Mouse (Mus musculus): ENCODE measurements at regions not wholly inside any gene's neighbourhood (a gene's known extent, or its start where the extent isn't known, plus 50 kb on each side); places are given as distances from the start of the nearest gene placed in this dataset.

DNA sequence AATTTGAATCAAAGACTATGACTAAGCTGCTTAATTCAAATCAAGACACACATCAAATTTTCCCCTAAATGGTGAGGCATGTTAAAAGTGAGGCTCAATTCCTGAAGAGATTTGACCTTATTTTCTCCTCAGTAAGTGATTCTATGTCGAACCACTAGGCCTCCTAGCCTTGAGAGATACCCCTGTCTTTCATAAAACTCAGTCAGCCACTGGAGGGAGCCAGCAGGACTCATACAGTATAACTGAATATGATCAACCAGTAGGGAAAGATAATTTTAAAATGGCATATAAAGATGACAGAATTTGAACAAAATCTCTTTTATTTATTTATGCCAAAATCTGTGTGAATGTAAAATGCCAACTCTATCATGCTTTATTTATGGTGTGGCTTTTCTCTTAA, 626.5 kb upstream of the Pkn2 start:
- Histone ChIP-seq H3K4me3 (ENCODE audit: low read depth, low read length) (no peak overlapping the region), H3K9ac (ENCODE audit: low read length) (no peak overlapping the region), H3K27me3 (ENCODE audit: control insufficient read depth, insufficient read depth, low read length) (no peaks in the 10 kb centered on the region), H3K4me2 (replicated peaks; ENCODE audit: low read depth) (no peak overlapping the region), H3K4me1 (replicated peaks; ENCODE audit: control insufficient read depth, insufficient read depth) (no peaks in the 10 kb centered on the region), H3K36me3 (ENCODE audit: control insufficient read depth, insufficient read depth, low read length) (no peaks in the 10 kb centered on the region), H3K27ac (replicated peaks) (no peak overlapping the region), H3K9me3 (ENCODE audit: control insufficient read depth, low read length) (no peaks in the 10 kb centered on the region)
- 57% methylated on average over 1 of the region's 1 CpGs for WGBS
- ATAC-seq (ENCODE audit: low FRiP score, low TSS enrichment) (no peak), DNase-seq (ENCODE audit: low spot score) (no peak)
- no peak for TF ChIP-seq EP300 (optimal IDR thresholded peaks at IDR 0.05)
- peak; percentile 74 for TF ChIP-seq CTCF (IDR thresholded peaks at IDR 0.05; ENCODE audit: low read depth)

DNA sequence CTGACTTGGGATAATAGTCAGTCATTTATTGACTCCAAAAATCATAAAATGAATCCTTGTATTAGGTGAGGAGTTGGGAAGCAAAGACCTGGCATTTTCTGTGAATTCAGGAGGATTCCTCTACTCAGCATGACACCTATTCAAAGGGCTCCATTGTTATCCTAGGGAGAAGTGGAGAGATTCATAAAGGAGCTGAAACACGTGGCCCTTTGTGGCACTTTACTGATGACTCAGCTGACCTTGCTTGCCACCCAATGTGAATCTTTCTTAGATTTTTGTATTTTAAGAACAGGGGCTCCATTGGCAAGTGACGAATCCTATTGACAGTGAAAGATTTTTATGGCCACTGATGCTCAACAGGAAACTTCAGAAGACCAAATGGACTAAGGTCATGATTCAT, 619.2 kb upstream of the Pkn2 start:
- TF ChIP-seq CTCF (IDR thresholded peaks at IDR 0.05; ENCODE audit: low read depth) (no peak), EP300 (optimal IDR thresholded peaks at IDR 0.05) (no peak)
- Histone ChIP-seq H3K9ac (ENCODE audit: low read length) (no peak overlapping the region), H3K36me3 (ENCODE audit: control insufficient read depth, insufficient read depth, low read length) (no peaks in the 10 kb centered on the region), H3K9me3 (ENCODE audit: control insufficient read depth, low read length) (no peaks in the 10 kb centered on the region), H3K4me3 (ENCODE audit: low read depth, low read length) (no peak overlapping the region), H3K27me3 (ENCODE audit: control insufficient read depth, insufficient read depth, low read length) (no peaks in the 10 kb centered on the region), H3K4me2 (replicated peaks; ENCODE audit: low read depth) (no peak overlapping the region), H3K27ac (replicated peaks) (no peak overlapping the region), H3K4me1 (replicated peaks; ENCODE audit: control insufficient read depth, insufficient read depth) (no peaks in the 10 kb centered on the region)
- ATAC-seq (ENCODE audit: low FRiP score, low TSS enrichment) = no peak
- WGBS = 55% methylated on average over 2 of the region's 2 CpGs
- no peak for DNase-seq (ENCODE audit: low spot score)

GRCm38 (mm10) chr3:143495389-143495788, 613.6 kb upstream of the Pkn2 start:
- Histone ChIP-seq H3K9ac (ENCODE audit: low read length) (no peak overlapping the region), H3K4me3 (ENCODE audit: low read depth, low read length) (no peak overlapping the region), H3K9me3 (ENCODE audit: control insufficient read depth, low read length) (no peaks in the 10 kb centered on the region), H3K36me3 (ENCODE audit: control insufficient read depth, insufficient read depth, low read length) (no peaks in the 10 kb centered on the region), H3K27ac (replicated peaks) (no peak overlapping the region), H3K4me1 (replicated peaks; ENCODE audit: control insufficient read depth, insufficient read depth) (no peaks in the 10 kb centered on the region), H3K4me2 (replicated peaks; ENCODE audit: low read depth) (no peak overlapping the region), H3K27me3 (ENCODE audit: control insufficient read depth, insufficient read depth, low read length) (no peaks in the 10 kb centered on the region)
- ATAC-seq (ENCODE audit: low FRiP score, low TSS enrichment) (no peak), DNase-seq (ENCODE audit: low spot score) (no peak)
- 92% methylated on average over 4 of the region's 4 CpGs for WGBS
- TF ChIP-seq CTCF (IDR thresholded peaks at IDR 0.05; ENCODE audit: low read depth) = no peak
- no peak for TF ChIP-seq EP300 (optimal IDR thresholded peaks at IDR 0.05)

GRCm38 (mm10) chr3:143477916-143478610, 596.3 kb upstream of the Pkn2 start:
- no peaks in the 10 kb centered on the region for H3K9me3 ChIP-seq (ENCODE audit: control insufficient read depth, low read length)
- 66% methylated on average over 8 of the region's 8 CpGs for WGBS
- no peak for TF ChIP-seq CTCF (IDR thresholded peaks at IDR 0.05; ENCODE audit: low read depth)
- no peak for TF ChIP-seq EP300 (optimal IDR thresholded peaks at IDR 0.05)
- H3K27ac ChIP-seq (replicated peaks) = no peak overlapping the region
- H3K27me3 ChIP-seq (ENCODE audit: control insufficient read depth, insufficient read depth, low read length) = no peaks in the 10 kb centered on the region
- no peaks in the 10 kb centered on the region for H3K36me3 ChIP-seq (ENCODE audit: control insufficient read depth, insufficient read depth, low read length)
- DNase-seq (ENCODE audit: low spot score) (no peak), ATAC-seq (ENCODE audit: low FRiP score, low TSS enrichment) (no peak)
- H3K4me3 ChIP-seq (ENCODE audit: low read depth, low read length) = no peak overlapping the region
- H3K4me2 ChIP-seq (replicated peaks; ENCODE audit: low read depth) = no peak overlapping the region
- H3K9ac ChIP-seq (ENCODE audit: low read length) = no peak overlapping the region
- no peaks in the 10 kb centered on the region for H3K4me1 ChIP-seq (replicated peaks; ENCODE audit: control insufficient read depth, insufficient read depth)

GRCm38 (mm10) chr3:143475461-143475860, 593.7 kb upstream of the Pkn2 start:
- H3K27me3 ChIP-seq (ENCODE audit: control insufficient read depth, insufficient read depth, low read length) = no peaks in the 10 kb centered on the region

GRCm38 (mm10) chr3:143447005-143447709, 565.4 kb upstream of the Pkn2 start:
- no peak overlapping the region for H3K27ac ChIP-seq (replicated peaks)
- 64% methylated on average over 7 of the region's 7 CpGs for WGBS
- ATAC-seq (ENCODE audit: low FRiP score, low TSS enrichment) (no peak), DNase-seq (ENCODE audit: low spot score) (no peak)
- no peaks in the 10 kb centered on the region for H3K9me3 ChIP-seq (ENCODE audit: control insufficient read depth, low read length)
- no peaks in the 10 kb centered on the region for H3K36me3 ChIP-seq (ENCODE audit: control insufficient read depth, insufficient read depth, low read length)
- H3K4me1 ChIP-seq (replicated peaks; ENCODE audit: control insufficient read depth, insufficient read depth) = no peaks in the 10 kb centered on the region
- no peak overlapping the region for H3K9ac ChIP-seq (ENCODE audit: low read length)
- H3K4me2 ChIP-seq (replicated peaks; ENCODE audit: low read depth) = no peak overlapping the region
- H3K4me3 ChIP-seq (ENCODE audit: low read depth, low read length) = no peak overlapping the region
- H3K27me3 ChIP-seq (ENCODE audit: control insufficient read depth, insufficient read depth, low read length) = no peaks in the 10 kb centered on the region
- TF ChIP-seq EP300 (optimal IDR thresholded peaks at IDR 0.05) (no peak), CTCF (IDR thresholded peaks at IDR 0.05; ENCODE audit: low read depth) (no peak)

More at GRCm38 (mm10) chr3:143475461-143475860, 593.7 kb upstream of the Pkn2 start:
- Histone ChIP-seq H3K9ac (ENCODE audit: low read length) (no peak overlapping the region), H3K4me3 (ENCODE audit: low read depth, low read length) (no peak overlapping the region), H3K4me2 (replicated peaks; ENCODE audit: low read depth) (no peak overlapping the region), H3K36me3 (ENCODE audit: control insufficient read depth, insufficient read depth, low read length) (no peaks in the 10 kb centered on the region), H3K9me3 (ENCODE audit: control insufficient read depth, low read length) (no peaks in the 10 kb centered on the region), H3K27ac (replicated peaks) (no peak overlapping the region), H3K4me1 (replicated peaks; ENCODE audit: control insufficient read depth, insufficient read depth) (no peaks in the 10 kb centered on the region)
- ATAC-seq (ENCODE audit: low FRiP score, low TSS enrichment) (no peak), DNase-seq (ENCODE audit: low spot score) (no peak)
- TF ChIP-seq CTCF (IDR thresholded peaks at IDR 0.05; ENCODE audit: low read depth) (no peak), EP300 (optimal IDR thresholded peaks at IDR 0.05) (no peak)
- 53% methylated on average over 5 of the region's 5 CpGs for WGBS
